Mouse (Mus musculus) spleen, postnatal 10 days (tissue): ENCODE data around the gene Eefsec.

ENCODE experiments used
- DNase-seq, 2 experiments: peaks; one replicate each; pipeline ENCODE4 v3.0.0; 2021 to 2022; ENCODE audit warnings: low spot score in 2 of 2

Eefsec gene

DNA sequence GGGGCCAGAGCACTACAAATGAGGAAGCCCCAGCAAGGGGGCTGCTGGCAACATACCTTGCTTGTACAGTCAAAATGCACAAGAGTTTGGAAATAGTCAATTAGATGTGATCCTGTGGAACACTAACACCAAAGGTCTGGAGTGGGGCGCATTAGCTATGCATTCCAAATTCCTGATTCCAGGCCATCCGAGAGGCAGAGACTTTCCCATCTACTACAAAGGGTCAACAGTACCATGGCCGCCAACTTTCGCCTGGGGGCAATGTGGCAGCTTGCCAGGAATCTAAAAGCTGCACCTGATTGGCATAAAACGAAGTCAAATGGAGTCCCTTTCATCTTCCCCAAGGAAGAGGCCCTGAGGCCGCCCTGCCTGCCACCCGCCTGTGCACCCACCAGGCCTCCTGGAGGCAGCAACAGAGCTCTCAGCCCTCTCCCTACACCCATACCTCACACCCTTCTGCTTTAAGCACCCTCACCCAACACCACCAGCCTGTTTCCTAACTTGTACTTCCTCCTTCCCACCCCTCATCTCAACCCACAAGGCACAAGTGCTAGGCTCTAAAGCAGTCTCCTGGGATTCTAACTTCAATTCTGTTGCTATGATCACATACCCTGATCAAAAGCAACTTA, 30.1 kb downstream of the Eefsec start:
- no peak for DNase-seq

DNA sequence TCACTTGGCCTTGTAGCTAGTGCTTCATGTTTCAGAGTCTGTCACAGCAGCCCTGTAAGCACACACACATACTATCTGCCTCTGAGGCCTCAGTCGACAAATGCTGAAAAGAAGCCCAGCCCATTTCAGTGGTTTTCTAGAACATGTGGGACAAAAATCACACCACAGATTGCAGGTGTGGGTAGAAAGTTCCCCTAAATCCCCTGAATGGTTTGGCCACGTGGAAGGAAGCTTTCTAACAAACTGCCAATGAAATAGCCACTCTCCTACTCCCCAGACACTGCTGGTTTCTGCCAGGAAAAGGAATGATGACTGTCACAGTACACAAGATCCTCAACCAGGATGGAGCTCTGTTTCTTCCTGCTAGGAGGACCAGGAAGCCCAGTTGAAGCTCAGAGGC, 33.7 kb downstream of the Eefsec start:
- DNase-seq: no peak

DNA sequence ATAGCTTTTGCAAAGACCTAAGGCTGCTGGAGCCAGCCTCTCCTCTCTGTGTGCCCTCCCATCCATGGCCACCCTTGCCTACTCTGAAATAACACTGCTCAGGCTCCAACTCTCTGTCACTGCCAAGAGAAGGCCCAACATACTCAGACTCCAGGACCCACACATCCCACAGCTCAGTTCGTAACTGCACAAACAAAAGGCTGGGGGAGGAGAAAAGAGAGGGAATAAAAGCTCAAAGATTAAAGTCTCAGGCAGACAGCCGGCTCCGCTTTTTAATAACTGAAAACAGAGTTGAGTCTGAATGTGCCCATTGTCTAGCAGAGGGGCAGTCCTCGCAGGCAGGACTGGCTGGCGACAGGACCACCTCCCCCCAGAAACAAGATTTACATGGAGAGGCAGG, 36.8 kb downstream of the Eefsec start:
- no peak for DNase-seq

DNA sequence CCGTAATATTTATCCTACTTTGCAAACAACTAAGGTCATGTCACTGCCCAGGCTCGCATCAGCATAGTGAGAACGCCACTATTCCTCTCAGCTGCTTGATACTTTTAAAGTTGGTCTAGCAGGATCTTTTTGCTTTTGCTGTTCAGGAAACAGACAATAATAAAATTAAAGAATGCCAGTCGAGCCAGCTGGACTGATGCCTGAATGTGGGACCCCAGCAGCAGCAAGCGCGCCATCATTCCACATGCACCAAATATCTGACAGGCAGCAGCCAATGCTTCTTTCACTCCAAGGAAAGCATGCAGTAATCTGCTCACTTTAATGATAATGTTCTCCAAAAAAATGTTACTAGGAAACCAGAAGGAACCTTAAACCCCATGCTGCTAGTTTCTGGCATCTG, 45.9 kb downstream of the Eefsec start:
- DNase-seq: no peak

DNA sequence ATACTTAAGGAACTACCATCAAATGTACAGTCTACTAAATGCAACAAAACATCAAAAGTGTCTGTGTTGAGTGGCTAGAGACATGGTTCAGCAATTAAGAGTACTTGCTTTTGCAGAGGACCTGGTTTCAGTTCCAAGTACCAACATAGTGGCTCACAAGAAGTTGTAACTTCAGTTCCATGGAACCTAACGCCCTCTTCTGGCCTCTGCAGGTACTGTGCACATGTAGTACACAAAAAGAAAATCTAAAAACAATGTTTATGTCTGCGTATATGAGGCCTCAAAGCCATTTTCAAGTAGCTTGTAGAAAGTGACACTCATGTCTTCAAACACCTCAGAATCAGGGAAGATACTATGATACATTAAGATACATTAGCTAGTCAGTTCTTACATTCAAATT, 48.4 kb downstream of the Eefsec start:
- peak in 1 of 2 experiments; percentile 33 for DNase-seq

DNA sequence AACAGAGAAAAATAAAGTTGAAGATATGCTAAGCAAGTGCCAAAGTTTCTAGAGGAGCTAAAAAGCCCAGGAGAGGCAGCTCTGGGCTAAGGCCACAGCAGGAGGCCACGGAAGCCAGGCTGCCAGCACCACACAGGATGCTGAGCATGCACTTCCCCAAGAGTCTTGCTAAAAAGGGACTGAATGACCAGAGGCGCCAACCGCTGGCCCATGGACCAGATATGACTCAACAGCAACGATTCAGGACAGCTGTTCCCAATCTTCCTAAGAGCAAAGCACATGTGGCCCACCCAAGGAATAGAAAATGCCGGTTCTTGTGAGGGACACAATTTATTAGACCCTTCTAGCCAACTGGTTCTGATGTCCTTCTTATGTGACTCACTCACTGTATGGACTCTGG, 57.4 kb downstream of the Eefsec start:
- DNase-seq: no peak

DNA sequence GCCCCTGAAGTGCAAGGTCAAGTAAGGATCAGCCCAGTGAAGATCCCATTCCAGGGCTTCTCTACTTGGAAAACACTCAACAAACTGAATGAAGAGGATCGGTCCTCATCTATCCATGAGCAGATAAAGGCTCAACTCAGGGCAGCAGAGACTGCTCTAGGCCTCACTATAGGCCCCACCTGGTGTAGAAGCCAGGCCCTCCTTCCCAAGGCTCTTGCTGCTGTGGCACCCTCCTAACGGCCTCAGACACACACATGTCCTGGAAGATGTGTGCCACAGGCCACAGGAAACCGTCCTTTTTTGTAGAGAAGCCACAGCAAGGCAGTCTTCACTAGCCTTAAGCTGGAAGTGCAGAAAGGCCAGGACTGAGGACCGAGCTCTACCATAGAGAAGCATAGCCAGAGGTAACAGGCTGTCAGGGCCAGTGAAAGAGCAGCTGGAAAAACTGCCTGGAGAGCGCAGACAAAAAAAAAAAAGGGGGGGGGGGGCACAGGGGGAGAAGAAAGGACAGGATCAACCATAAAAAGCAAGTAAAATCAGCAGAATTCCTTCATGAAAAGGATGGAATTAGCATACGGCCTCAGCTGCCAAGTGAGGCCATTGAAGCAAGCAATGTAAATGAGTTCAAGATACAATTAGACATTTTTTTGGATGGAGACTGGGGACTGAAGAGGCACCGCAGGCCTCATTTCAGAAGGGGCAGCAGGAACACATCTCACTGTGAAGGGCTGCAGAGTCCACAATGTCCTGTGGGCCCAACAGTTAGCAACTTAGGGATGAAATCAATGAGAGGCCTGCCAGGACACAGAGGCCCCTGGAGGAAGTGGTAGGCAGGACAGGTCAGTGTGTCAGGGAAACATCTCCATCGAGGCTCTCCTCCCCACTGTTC, 58.3 kb downstream of the Eefsec start:
- DNase-seq: no peak

DNA sequence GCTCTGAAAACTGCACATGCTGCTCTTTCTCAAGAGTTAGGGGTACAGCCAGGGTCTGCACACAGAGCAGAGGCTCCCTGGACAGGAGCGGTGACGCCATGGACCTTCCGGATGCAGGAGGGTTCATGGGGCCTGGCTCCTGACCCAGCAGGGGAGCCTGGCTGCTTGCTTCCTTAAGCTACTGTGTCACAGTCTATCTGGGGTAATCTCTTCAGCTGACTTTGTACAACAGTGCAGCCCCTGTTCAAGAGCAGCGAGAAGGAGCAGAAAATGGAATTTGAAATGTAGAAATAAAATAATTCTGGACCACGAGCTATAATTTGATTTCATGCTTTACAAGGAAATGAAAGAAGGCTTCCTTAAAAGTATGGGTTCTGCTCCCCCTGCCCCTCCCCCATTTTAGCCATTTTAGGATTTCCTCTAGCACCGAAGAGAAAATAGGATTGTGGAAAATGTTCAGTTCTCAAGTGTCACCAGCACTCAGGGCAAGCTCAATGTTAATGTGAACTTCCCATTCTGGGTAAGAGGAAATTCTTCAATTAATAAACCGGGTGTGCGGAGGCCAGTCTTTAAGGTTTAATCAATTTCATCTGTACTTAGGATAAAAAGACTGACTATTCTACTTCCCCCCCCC, 61.8 kb downstream of the Eefsec start:
- no peak for DNase-seq

GRCm38 (mm10) chr6:88383734-88384133, 62.6 kb downstream of the Eefsec start:
- no peak for DNase-seq

- DNase-seq: no peak
These were observed 66.6 kb downstream of the Eefsec start for GRCm38 (mm10) chr6:88379756-88380155.

GRCm38 (mm10) chr6:88378829-88379228, 67.5 kb downstream of the Eefsec start:
- peak in 1 of 2 experiments; percentile 29 for DNase-seq

DNA sequence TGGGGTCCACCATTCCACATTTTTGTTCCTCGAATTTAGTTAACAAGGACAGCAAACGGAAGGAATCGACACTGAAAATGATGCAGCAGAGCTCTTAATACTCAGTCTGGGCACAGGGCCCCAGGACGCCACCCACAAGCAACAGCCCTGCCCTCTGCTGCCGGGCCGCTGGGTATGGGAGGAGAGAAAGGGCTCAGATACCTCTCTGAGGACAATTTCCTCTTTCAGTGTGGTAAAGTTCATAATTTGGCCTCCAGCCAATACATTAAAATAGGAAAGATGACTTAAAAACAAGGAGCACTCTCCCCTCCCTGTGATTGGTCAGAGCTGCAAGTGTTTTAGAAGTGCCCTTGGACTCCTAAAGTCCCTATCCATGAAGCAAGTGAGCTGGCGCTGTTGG, 72.1 kb downstream of the Eefsec start:
- no peak for DNase-seq

GRCm38 (mm10) chr6:88369851-88370635, 76.3 kb downstream of the Eefsec start:
- peak in 1 of 2 experiments; percentile 21 for DNase-seq

GRCm38 (mm10) chr6:88363475-88364012, 82.8 kb downstream of the Eefsec start:
- no peak for DNase-seq

GRCm38 (mm10) chr6:88361096-88361495, 85.2 kb downstream of the Eefsec start:
- no peak for DNase-seq

DNA sequence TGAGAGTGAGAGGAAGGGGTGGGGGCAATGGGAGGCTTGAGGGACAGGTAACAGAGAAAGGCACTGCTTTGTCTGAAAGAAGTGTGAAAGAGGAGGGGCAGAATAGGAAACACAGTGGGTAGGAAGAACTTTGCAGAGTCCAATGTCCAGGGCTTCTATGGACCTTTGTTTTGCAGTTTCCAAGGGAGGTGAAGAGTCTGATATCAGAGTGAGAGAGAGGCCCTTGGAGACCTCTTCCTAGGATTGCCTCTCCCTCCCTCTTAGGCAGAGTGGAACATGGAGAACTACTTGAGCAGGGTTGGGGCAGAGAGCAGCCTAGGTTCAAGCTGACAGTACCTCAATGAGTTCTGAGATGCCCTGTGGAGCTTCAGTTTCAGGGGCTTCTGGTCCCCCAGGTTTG, 88.1 kb downstream of the Eefsec start:
- no peak for DNase-seq

GRCm38 (mm10) chr6:88355866-88356265, 90.5 kb downstream of the Eefsec start:
- DNase-seq: no peak

- DNase-seq: no peak
These were observed 93.8 kb downstream of the Eefsec start for GRCm38 (mm10) chr6:88352541-88352940.

- DNase-seq: no peak
These were observed 99.6 kb downstream of the Eefsec start for GRCm38 (mm10) chr6:88346776-88347175.

DNA sequence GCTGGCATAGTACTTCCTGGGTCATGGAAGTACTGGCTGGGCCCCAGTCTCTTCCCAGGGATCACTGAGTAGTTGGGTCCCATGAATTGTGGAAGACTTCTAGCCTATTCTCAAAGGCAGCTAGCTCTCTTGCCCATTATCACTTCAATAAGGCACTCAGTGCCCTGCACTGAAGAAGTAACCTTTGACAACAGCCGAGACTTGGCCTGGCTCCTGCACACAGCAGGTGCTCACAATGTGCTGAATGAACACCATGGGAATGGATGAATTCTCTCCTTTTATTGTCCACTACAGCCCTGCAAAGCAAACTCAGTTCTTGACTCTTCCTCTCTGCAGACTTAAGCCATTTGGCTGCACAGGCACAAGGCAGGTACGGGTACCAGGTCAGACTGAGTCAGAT, 101.0 kb downstream of the Eefsec start:
- DNase-seq: no peak
